Mouse (Mus musculus) megakaryocyte, adult 5-6 weeks (primary cell): Measurements from ENCODE around the gene Grm7. TPM values are rescaled to one million over a fixed set of nuclear protein-coding genes. Genes with fewer than 3 reads are reported as not detected.

ENCODE experiments used
- ATAC-seq: 2 replicates; pipeline ENCODE4 v1.8.0; 2016; ENCODE audit warnings: mild to moderate bottlenecking, inconsistent platforms; ENCODE audit not compliant: poor library complexity, severe bottlenecking
- total RNA-seq, 2 experiments: library from RNA; stranded (forward) in 1 of 2; stranded (reverse) in 1 of 2; fragments of 153-499, 151-499 nt in 1 of 2; fragments of 221-1000, 200-1000 nt in 1 of 2; gene quantifications; 2 replicates each; pipeline versions ENCODE4 v1.2.3 to v1.2.4; 2015 to 2017

The Grm7 gene
- total RNA-seq, 2 experiments from 2014 or later: not detected

GRCm38 (mm10) chr6:111361681-111362080 lies 716.3 kb downstream of the Grm7 start:
- ATAC-seq: no peak

- no peak for ATAC-seq
Measured at GRCm38 (mm10) chr6:111368111-111368510, 722.7 kb downstream of the Grm7 start.

DNA sequence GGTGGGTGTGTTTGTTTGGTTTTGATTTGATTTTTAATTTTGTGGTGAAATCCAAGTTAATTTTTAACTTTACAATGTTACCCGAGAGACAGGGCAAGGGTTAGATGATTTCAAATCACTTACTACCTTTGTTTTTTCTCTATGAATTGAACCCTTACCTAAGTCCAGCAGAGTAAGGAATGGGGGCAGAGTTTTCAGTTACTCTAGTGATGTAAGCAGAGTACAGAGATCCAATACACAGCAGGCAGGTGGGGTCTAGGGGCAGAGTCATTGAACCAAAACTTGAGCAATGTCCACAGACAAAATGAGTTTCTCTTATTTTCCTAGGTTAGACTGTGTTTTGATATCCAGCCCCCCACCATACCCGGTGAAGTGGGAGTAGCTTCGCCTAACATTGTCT lies 723.2 kb downstream of the Grm7 start:
- no peak for ATAC-seq

DNA sequence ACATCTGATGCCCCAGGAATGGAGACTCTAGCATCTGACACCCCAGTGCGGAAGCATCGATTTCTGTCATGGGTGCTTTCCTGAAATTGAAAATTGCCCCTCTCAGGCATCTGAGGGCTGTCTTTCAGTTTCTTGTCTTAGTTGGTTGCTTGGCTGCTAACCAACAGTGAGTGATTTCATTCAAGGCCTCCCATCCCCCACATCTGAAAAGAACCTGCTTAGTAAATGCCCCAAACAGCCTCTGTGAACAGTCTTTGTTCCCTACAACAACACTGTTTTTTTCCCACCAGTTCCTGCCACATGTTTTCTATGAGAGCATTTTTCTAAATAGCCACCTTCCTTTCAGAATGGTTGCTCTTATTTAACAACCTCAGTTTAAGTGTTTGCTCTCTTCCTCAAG lies 723.6 kb downstream of the Grm7 start:
- no peak for ATAC-seq

DNA sequence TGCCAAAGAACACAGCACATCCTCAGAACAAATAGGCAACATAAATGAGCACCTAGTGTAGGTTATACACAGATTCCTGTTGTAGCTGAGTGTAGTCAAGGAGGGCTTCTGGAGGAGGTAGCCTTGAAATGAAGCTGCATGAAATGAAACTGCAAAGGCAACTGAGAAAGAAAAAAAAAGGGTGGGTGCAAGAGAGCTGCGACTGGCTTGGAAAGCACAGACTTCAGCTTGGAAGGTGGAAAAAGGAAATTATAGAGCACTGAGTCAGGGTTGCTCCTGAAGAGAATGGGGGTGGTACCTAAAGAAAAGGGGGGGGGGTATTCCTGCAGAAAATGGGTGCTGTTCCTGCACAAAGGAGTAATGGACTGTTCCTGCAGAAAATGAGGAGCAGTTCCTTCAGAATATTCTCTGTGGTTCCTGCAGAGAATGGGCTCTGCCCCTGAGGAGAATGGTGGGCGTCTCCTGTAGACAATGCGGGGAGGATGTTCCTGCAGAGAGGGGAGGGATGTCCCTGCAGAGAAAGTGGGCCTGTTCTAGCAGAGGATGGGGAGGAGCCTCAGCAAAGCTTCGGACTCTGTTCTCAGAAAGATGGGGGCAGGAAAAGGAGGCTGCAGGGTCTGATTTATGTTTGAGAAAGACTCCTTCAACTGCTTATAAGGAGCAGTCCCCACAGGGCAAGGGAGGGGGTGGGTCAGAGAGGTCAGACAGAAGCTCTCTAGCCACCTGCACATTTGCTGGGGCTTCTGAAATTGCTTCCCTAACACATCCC lies 726.4 kb downstream of the Grm7 start:
- ATAC-seq: no peak

GRCm38 (mm10) chr6:111372626-111373380 lies 727.4 kb downstream of the Grm7 start:
- no peak for ATAC-seq

DNA sequence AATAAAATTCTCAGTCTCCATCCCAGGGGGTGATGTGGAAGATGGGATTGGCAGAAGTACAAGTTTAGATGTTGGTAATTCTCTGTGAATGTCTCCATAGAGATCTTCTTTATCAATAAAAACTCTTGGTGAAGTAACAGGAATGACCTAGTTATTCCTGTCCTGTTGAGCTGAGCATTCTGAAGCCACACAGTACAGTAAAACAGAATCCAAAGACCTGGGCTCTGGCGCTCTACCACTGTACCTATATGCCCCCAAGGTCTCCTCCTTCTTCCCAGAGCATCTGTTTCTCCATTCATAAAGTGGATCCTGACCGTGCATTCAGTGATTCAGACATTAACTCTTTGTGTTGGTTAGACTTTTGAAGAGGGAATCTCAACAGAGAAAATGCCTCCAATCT lies 735.3 kb downstream of the Grm7 start:
- no peak for ATAC-seq

DNA sequence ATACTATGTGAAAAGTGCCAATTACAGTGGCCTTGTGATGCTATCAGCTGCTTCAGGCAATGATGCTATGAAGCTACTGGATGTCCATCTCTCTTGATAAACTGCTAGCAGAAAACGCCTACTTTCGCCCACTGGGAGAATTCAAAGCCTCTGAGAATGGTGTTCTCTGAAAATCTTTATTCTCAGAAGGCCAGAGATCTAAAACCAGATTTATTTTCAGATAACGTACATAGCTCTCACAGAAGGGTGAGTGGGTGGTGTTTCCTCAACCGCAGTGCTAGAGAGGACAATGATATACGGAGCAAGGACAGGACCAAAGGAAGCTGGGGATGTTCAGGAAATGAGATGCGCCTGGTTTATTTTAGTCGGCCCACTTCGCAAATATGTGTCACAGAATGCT lies 763.4 kb downstream of the Grm7 start:
- ATAC-seq: no peak

DNA sequence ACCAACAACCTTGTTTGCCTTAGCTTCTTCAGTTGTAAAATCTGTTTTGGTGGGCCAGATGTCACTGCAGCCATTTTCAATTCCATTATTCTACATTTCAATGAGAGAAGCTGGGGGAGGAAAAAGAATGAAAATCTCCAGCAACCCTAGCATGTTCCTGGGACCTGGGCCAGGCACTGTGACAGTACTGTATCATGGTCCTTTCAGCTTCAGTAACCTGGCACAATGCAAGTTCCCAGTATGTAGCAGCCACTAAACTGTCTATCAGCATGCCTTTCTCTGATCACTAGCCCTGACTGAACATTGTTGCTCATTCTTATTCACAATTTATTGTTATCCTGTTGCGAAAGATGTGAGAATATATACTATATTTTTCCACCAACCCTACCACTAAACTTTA lies 779.4 kb downstream of the Grm7 start:
- ATAC-seq: no peak

GRCm38 (mm10) chr6:111446228-111446627 lies 800.8 kb downstream of the Grm7 start:
- ATAC-seq: no peak

DNA sequence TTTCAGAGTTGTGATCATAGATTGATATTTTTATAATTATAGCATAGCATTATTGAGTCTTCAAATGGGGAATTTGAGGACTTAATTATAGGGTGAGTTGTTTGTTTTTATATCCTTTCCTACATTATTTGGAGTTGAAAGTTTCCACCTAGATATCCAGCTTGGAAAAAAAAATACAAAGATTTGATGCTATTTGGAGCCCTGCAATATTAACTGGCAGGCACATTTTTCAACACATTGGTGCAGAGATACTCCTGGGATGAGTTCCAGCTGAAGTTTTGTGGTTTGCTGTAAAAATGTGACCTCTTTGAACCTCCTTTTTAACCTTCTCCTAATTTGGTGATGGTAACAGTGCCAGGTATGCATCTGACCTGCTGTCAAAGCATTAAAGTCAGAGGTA lies 802.5 kb downstream of the Grm7 start:
- no peak for ATAC-seq

- ATAC-seq: no peak
Measured at GRCm38 (mm10) chr6:111449054-111449783, 803.8 kb downstream of the Grm7 start.

GRCm38 (mm10) chr6:111481866-111482265 lies 836.5 kb downstream of the Grm7 start:
- ATAC-seq: no peak

- no peak for ATAC-seq
Measured at GRCm38 (mm10) chr6:111486081-111486480, 840.7 kb downstream of the Grm7 start.

DNA sequence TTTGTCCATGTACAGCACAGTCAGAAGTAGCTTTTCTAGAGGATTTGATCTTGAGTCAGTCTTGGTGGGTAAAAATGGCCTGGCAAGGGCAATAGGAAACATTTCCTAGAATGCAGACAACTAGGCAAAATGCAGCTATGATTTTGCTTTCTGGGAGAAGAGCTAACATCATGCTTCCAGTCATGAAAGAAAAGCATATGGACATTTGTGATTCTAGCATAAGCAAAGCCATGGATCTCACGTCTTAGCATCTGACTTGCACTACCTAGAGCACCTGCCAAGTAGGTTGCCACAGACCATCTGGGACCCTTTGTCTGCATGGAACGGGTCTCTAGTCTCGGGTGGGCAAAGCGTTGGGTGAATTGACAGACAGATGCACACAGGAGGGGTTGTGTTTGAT lies 842.2 kb downstream of the Grm7 start:
- ATAC-seq: no peak

- ATAC-seq: no peak
Measured at GRCm38 (mm10) chr6:111492166-111492565, 846.8 kb downstream of the Grm7 start.

- ATAC-seq: no peak
Measured at GRCm38 (mm10) chr6:111499542-111499941, 854.2 kb downstream of the Grm7 start.

DNA sequence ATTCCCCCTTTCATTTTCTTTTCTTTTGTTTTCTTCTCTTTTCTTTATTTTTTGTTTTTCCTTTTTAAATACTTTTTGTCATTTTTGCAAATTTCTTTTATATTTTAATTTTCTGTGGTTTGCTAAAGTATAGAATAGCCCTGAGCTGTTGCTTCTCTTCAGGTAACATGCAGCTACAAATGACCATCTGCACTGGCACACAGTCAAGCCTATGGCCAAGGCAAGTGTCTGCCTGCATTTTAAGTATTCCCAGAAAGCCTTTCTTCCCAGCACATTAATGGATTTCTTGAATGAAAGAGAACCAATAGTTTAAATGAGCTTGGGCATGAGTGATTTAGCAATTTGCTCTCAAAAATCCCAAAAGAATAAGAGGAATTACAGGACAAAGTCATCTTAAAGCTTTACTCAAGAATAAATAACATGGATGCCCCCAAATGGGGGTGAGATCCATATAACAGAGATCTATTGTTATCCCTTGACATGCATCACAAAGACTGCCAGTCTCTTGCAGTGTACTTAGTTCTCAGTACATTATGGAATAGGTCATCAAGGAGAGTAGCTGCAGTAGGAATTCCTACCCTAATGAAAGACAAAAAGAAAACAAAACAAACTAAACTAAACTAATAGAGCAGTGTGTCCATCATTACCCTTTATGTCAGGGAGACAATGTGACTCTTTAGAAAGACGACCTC lies 865.5 kb downstream of the Grm7 start:
- no peak for ATAC-seq

GRCm38 (mm10) chr6:111512359-111512758 lies 867.0 kb downstream of the Grm7 start:
- no peak for ATAC-seq

DNA sequence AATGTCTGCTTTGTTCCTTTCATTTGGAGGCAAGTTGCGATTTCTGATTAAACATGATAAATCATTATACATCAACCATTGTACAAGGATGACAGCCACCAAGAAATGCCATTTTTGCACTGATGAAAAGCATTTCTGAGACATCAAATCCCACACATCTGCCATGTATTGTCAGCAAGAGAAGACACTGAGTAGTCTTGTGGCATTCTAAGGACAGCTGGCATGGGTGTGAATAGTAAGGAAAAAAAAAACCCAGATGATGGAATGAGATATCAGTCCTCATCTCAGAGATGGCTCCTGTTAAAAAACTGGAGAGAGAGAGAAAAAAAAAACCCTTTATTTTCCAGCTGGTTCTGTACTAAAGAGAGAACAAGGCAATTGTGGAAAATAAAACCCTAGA lies 875.8 kb downstream of the Grm7 start:
- no peak for ATAC-seq

DNA sequence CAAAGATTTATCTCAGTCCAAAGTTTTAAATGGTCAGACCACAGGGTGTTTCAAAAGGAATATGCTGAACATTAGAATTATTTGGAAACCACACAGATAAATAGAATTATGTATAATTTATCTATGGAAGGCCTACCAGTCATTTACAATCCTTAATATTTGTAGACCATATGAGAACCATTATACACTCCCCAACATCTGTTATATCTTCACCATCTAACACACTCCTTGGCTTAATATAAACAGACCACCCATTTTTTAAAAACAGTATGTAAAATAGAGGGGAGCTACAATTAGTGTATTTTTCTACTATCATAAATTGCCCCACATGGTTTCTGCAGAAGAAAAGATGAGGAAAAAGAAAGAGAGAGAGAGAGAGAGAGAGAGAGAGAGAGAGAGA lies 876.7 kb downstream of the Grm7 start:
- no peak for ATAC-seq
